Mouse (Mus musculus) A20 (cell line): ENCODE data around the gene Sec11a.

ENCODE experiments used
- DNase-seq: peaks from one replicate; pipeline ENCODE4 v3.0.0-alpha.2; 2011; ENCODE audit warnings: low read depth, low spot score

Sec11a gene

DNA sequence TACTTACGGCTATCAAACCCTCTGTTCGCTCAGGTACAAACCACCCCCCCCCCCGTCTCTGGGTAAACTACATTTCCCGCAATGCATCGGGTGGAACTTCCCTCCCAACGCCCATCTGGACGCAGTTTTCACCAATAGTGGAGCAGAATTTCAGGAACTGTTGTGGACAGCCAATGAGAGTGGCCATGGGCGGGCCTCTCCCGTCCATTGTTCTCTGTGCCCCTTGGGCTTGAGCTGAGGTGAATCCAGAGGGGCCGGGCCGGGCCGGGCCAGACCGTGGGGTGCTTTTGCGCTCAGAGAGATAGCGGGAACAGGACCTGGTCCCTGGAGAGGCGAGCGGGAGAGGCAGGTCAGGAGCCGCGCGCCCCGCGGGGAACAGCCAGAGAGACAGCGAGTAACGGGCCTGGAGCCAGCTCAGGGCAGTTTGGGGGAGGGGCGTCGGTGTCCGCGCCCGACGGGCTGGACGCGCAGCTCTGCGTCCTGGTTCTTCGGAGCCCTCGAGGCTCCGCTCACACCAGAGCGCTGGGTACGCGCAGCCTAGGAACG is 86.8 kb downstream of the Sec11a start, which contains the start of gene Zscan2:
TSS of gene Zscan2 (plus strand) at position 192 of the 546 bp plus-strand sequence.
- peak; percentile 93 for DNase-seq

DNA sequence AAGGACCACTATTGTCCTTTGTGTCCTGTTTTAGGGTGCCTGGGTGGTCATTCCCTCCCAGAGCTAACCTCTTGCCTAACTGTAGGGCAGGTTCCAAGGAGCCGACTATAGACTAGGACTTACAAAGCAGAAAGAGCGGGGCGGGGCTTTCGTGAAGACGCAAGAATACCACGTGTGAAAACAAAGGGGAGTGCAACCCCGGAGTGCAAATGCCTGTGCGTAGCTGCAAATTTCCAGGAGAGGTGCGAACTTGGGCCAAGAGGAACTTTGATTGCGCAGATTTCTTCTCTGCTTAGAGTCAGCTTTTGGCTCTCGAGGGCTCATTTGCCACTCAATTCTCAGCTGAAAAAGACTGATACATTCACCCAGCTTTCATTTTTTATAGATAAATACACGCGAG is 87.4 kb downstream of the Sec11a start:
- peak; percentile 71 for DNase-seq

DNA sequence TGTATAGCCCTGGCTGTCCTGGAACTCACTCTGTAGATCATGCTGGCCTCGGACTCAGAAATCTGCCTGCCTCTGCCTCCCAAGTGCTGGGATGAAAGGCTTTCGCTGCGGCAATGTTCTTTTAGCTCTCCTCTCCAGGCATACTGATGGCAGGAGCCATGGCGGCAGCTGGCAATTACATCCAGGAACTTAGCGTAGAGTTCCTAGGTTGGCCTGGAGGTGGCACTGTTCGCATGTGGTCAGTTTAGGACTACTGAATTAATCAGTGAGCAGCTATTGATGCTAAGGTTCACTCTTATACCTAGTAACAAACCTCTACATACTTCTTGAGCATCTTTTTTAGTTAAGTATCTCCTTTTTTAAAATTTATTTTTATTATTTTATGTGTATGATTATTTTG is 90.4 kb downstream of the Sec11a start:
- DNase-seq: peak; percentile 73

DNA sequence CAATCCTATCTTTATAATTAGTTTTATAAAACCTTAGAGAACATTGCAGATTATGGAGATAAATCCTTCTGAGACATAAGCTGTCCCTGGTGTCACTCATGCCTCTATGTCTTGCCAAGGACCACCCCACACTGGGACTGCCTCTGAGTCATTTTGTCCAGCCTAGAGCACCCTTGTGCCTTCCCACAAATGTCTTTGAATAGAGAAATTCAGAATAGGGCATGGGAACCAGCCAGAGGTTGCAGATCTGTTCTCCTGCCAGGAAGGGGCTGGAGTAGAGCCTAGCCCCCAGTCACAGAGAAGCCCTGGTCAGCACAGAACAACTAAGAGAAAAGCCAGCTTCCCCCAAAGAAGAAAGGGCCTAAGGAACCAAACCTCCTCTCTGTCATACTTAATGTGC is 92.3 kb downstream of the Sec11a start:
- DNase-seq: no peak
